Mouse (Mus musculus) cerebellum, postnatal 10 days (tissue): ENCODE measurements around the gene Slamf7.

Experiments used
- DNase-seq, 2 experiments: peaks; one replicate each; pipeline ENCODE4 v3.0.0; 2021; ENCODE audit warnings: mixed read lengths in 2 of 2

The Slamf7 gene

GRCm38 (mm10) chr1:171635696-171636095 is 17.1 kb downstream of the Slamf7 start:
- DNase-seq: no peak

GRCm38 (mm10) chr1:171631447-171631846 is 21.4 kb downstream of the Slamf7 start:
- DNase-seq: peak; percentile 12 to 19

- peak; percentile 16 to 21 for DNase-seq
Observed at GRCm38 (mm10) chr1:171630912-171631311, 21.9 kb downstream of the Slamf7 start.

GRCm38 (mm10) chr1:171630041-171630440 is 22.8 kb downstream of the Slamf7 start:
- DNase-seq: no peak

- no peak for DNase-seq
Observed at GRCm38 (mm10) chr1:171629168-171629567, 23.7 kb downstream of the Slamf7 start.

- DNase-seq: no peak
Observed at GRCm38 (mm10) chr1:171627801-171628200, 25.0 kb downstream of the Slamf7 start.

GRCm38 (mm10) chr1:171620091-171620490 is 32.7 kb downstream of the Slamf7 start:
- no peak for DNase-seq

GRCm38 (mm10) chr1:171619645-171620044 is 33.2 kb downstream of the Slamf7 start:
- DNase-seq: no peak

GRCm38 (mm10) chr1:171619001-171619400 is 33.8 kb downstream of the Slamf7 start:
- DNase-seq: no peak

- DNase-seq: peak; percentile 83 to 85
Observed at GRCm38 (mm10) chr1:171616881-171617515, 35.8 kb downstream of the Slamf7 start.

- DNase-seq: peak; percentile 13 to 40
Observed at GRCm38 (mm10) chr1:171613962-171614361, 38.9 kb downstream of the Slamf7 start.

GRCm38 (mm10) chr1:171610781-171611180 is 42.1 kb downstream of the Slamf7 start:
- peak; percentile 30 to 36 for DNase-seq

GRCm38 (mm10) chr1:171610026-171610425 is 42.8 kb downstream of the Slamf7 start:
- DNase-seq: peak; percentile 16 to 19

GRCm38 (mm10) chr1:171607176-171607575 is 45.7 kb downstream of the Slamf7 start, which contains the start of gene Ly9:
TSS of gene Ly9 (minus strand) at chr1:171607410.
- no peak for DNase-seq

- no peak for DNase-seq
Observed at GRCm38 (mm10) chr1:171606656-171607055, 46.2 kb downstream of the Slamf7 start.

- DNase-seq: no peak
Observed at GRCm38 (mm10) chr1:171604686-171605085, 48.1 kb downstream of the Slamf7 start.

- no peak for DNase-seq
Observed at GRCm38 (mm10) chr1:171584584-171584983, 68.3 kb downstream of the Slamf7 start.
